Mouse (Mus musculus) olfactory bulb, adult 2 months (tissue): Measurements from ENCODE around the gene Rnf4.

ENCODE experiments used
- CTCF ChIP-seq: fragments of 200-500 bp; IDR thresholded peaks from 2 replicates; pipeline ENCODE4 v1.5.1; 2012; ENCODE audit warnings: low read depth, mild to moderate bottlenecking, low read length, moderate library complexity; ENCODE audit not compliant: insufficient read depth
- POLR2A ChIP-seq: fragments of 200-500 bp; IDR thresholded peaks from 2 replicates; pipeline ENCODE4 v1.6.1; 2012; ENCODE audit warnings: mild to moderate bottlenecking, low read depth, low read length, moderate library complexity; ENCODE audit not compliant: insufficient read depth

DNA sequence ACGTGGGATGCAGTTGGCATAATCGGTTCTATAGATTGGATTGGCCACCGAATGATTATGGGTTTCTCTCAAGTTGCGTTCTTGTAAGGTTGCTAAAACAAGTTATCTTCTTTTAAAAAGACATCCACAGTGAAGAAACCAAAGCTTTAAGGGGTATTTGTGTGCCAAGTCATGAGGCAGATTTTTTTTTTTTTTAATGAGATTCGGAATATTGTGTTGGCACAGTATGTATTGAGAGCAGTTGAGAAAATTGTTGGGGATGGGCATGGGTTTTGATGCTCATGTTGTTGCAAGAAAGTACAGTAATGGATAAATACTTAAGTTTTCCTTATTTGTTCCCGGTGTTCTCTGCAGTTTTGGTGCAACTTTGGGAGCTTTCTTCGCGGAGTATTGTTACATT lies 34.8 kb downstream of the Rnf4 start:
- TF ChIP-seq CTCF (no peak), POLR2A (no peak)
